Mouse (Mus musculus): ENCODE results near the gene Gpr162.
A peak's percentile ranks its signal among the peaks of the same experiment; 100 is the strongest.
"Not testable (repeated sequence)": the region's sequence is repeated elsewhere in the genome, so short reads cannot be mapped to it uniquely, and the experiment has no call there.

Gene Gpr162

GRCm38 (mm10) chr6:124836411-124836810 lies 27.4 kb downstream of the Gpr162 start:
- no peak for DNase-seq (ENCODE audit: low spot score)

- no peak for DNase-seq (ENCODE audit: low spot score)
Measured at GRCm38 (mm10) chr6:124835531-124835930, 28.3 kb downstream of the Gpr162 start.

GRCm38 (mm10) chr6:124834512-124835081 lies 29.2 kb downstream of the Gpr162 start:
- DNase-seq (ENCODE audit: low spot score), result no peak

- DNase-seq (ENCODE audit: low spot score), result no peak
Measured at GRCm38 (mm10) chr6:124831649-124832048, 32.1 kb downstream of the Gpr162 start.

DNA sequence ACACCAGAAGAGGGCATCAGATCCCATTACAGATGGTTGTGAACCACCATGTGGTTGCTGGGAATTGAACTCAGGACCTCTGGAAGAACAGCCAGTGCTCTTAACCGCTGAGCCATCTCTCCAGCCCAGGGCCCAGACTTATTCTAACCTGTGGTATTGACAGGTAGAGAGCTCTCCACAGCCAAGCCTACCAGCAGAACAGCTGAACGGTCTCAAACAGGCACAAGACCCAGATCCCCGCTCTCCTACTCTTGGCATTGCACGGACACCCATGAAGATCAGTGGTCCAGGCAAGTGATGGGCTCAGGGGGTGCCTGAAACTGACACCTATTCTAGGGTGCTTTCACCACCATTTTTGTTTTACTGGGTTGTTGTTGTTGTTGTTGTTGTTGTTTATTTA lies 32.6 kb downstream of the Gpr162 start:
- DNase-seq (ENCODE audit: low spot score), result not testable (repeated sequence)

GRCm38 (mm10) chr6:124829799-124830700 lies 33.7 kb downstream of the Gpr162 start:
- peak; percentile 99 for DNase-seq (ENCODE audit: low spot score)

GRCm38 (mm10) chr6:124828868-124829798 lies 34.6 kb downstream of the Gpr162 start, which contains the start of the genes Usp5 and Cdca3:
Gene Usp5 (minus strand): TSS chr6:124829484.
Gene Cdca3 (plus strand): TSS chr6:124829547.
- peak; percentile 100 for DNase-seq (ENCODE audit: low spot score)

- DNase-seq (ENCODE audit: low spot score), result peak; percentile 87
Measured at GRCm38 (mm10) chr6:124828101-124828592, 35.6 kb downstream of the Gpr162 start.

DNA sequence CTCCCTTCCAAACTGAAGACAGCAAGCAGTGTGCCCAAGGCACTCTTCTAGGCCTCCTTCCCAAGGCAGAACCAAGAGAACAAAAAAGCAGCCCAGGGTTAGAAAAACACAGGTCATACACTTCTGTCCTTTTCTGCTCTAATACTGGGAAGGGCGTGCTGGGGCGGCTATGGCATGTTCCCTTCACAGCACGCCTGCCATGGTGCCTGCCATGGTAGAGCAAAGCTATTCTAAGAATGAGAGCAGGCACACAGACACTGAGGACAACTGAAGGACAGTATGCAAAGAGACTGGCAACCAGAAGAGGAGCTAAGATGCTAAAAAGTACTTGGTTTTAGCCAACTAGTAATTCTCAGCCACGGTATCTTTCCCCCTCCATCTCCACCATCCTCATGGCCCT lies 41.7 kb downstream of the Gpr162 start:
- DNase-seq (ENCODE audit: low spot score), result no peak

- no peak for DNase-seq (ENCODE audit: low spot score)
Measured at GRCm38 (mm10) chr6:124820891-124821290, 42.9 kb downstream of the Gpr162 start.

DNA sequence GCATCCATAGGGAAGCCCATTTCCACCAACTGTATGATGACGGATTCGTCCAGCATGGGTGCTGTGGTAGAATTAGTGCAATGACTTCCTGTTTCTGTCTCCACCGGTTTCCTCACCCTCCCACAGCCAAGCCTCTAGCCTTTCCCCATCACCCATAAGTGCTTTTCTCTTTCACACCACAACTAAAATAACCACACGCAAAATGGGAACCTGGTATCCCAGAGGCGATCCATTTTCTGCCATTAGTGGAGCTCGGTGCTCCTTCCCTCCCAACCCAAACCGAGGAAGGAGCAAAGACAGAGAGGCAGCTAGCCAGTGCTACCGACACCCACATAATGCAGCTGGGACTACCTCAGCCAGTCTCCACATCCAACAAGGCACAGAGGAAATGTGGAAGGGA lies 45.8 kb downstream of the Gpr162 start:
- no peak for DNase-seq (ENCODE audit: low spot score)

- no peak for DNase-seq (ENCODE audit: low spot score)
Measured at GRCm38 (mm10) chr6:124817563-124817962, 46.2 kb downstream of the Gpr162 start.

DNA sequence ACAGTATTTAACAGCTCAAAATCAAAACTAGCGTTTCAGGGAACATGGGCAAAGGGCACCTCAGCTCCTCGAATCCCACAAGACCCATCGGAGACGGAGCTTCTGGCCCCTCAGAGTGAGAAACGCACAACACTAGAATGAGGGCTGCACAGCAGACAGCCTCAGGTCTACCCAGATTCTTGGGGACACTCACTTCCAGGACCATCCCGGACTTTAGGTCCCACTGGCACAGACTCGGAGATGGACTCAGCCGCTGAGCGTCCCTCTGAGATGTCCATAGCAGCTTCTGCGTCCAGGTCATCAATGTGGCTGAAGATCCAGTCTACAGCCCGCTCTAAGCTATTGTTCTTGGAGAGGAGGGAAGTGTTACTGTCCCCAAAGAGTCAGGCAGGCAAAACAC lies 46.7 kb downstream of the Gpr162 start:
- DNase-seq (ENCODE audit: low spot score), result no peak

DNA sequence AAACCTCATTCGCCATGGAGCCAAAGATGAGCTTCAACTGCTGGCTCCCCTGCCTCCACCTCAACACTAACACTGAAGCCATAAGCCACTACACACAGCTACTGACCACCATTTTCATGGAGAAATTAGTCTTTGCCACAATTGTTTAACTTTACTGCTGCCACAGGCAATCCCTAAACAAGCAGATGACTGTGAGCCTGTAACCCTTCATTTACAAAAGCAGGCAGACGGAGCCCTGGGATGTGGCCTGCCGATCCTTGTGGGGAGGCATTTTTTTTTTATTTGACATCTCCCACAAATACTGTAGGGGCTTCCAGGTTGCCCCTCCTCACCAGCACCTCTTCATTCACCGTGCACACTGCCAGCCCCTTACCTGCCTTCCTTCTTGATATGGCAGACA lies 47.2 kb downstream of the Gpr162 start:
- DNase-seq (ENCODE audit: low spot score), result no peak

DNA sequence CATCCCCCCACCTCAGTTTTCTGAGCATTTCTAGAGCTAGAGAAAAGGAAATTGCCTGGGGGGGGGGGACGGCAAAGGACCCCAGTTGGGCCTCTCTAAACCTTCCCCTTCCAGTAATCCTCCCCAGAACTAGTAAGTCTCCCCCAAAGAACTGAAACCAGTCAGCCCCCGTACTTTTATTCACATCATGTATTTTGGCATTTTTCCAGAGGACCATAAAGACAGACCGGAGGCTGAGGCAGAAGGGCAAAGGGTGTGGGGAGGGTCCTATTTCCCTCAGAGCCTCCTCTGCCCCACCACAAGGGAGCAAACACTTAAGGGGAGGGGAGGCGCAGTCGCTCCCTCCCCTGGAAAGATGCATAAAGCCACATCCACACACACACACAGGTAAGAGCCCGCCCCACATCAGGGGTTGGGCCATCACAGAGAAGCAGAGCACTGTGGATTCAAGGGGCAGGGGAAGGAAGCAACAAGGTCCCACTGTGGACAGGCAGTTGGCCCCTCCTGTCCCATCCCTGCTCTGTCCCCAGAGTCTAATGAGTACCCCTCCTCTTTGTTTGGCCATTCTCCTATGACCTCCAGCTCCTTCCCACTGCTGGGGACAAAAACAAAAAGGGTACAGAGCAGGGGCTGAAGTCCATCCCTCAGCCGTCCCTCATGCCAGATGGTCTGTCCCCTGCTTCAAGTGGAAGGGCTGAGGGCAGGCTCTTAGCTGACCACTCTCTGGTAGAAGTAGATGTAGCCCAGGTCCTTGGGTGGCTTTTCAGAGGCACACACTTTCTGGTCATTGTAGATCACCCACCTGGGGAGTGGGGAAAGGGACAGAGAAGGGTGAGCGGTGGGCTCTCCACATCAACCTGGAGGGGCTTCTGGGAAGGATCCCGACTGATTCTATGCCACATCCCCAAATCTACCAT lies 48.7 kb downstream of the Gpr162 start:
- no peak for DNase-seq (ENCODE audit: low spot score)

GRCm38 (mm10) chr6:124814448-124814847 lies 49.3 kb downstream of the Gpr162 start:
- no peak for DNase-seq (ENCODE audit: low spot score)

GRCm38 (mm10) chr6:124813933-124814332 lies 49.9 kb downstream of the Gpr162 start, which contains the start of gene Tpi1:
Gene Tpi1 (minus strand): TSS chr6:124814296.
- DNase-seq (ENCODE audit: low spot score), result peak; percentile 96

DNA sequence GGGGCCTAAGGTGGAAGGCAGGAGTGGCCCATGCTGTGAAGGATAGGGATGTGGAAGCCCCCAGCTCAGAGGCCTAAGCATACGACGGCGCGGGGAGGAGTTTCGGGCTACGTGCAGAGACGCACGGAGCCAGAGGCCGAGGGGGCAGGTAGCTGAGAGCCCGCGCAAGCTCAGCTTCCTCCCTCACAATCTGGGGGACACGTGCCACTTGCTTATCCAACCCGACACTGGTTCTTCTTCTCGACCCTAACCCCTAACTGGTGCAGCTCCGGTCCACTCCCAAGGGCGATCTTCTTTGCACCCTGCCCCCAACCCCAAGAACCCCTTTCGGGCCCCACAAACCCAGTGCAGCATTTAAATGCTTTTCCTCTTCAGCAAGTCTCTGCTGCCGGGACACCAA lies 50.3 kb downstream of the Gpr162 start:
- peak; percentile 59 for DNase-seq (ENCODE audit: low spot score)

- DNase-seq (ENCODE audit: low spot score), result peak; percentile 66
Measured at GRCm38 (mm10) chr6:124812848-124813247, 50.9 kb downstream of the Gpr162 start.

DNA sequence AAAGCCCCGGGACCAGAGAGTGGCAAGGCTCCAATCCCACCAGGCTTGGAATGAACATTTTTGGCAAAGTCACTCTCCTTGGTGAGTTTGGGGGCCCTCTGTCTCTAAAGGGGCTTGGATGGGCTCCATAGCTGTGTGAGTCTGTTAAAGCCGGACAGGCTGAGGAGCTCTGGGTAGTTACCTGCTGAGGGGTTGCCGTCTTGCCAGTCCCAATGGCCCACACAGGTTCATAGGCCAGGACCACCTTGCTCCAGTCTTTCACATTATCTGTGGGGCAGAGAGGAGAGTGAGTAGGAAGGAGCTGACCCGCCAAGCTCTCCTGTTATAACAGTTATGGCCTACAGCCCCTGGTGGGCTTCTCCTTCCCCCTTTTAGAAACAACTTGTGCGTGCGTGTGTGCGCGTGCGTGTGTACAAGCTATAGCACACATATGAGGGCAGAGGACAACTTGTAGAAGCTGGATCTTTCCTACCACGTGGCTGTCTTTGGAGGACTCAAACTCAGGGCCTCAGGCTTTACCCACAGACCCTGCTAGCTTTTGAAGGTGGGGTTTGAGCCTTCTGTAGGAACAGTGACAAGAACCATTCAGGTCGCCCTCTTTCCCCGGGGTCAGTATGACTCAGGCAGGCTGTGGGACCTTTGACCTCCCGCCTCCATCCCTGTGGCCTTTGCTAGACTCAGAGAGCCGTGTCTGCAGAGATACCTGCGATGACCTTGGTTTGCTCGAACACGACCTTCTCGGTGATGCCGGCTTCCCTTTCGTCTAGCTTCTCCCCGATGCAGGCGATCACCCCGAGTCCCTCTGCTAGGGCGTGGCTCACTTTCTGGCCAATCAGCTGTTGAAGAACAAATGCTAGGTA lies 51.9 kb downstream of the Gpr162 start:
- DNase-seq (ENCODE audit: low spot score), result no peak
